In genomic region chr6:99159452-99160347, GRCm38 (mm10) we compare ENCODE assay signal across 9 mouse cellular contexts.
DNase-seq lines count a peak whose midpoint lies in the region; ATAC-seq lines count a peak whose summit lies in the region.
"Had no signal": no experiment of that assay in that cellular context is flagged by ENCODE, and none has a peak within 500 bp of the region (broad histone marks: within the 10 kb centered on the region; RNA-seq: fewer than 3 reads in every experiment).

No protein-coding gene starts in this region.

- no peak for DNase-seq in kidney, postnatal 36 days
- peak; percentile 44 for DNase-seq in embryo, embryonic 10 days (ENCODE audit: low spot score)
- peak; percentile 26 for DNase-seq in hindbrain, embryonic 11.5 days (ENCODE audit: low spot score)
- no peak for DNase-seq in thymus, postnatal 0 days (ENCODE audit: low spot score)
- DNase-seq in left cerebral cortex, adult 18-20 months (ENCODE audit: low spot score in 2 of 2), result no peak
- no peak for DNase-seq in heart, postnatal 14 days

- no peak overlapping the region for H3K9ac ChIP-seq in kidney, embryonic 15.5 days
- H3K9ac ChIP-seq in hindbrain, embryonic 11.5 days (ENCODE audit: low read depth, low read length), result no peak overlapping the region
- H3K9ac ChIP-seq in neural tube, embryonic 13.5 days, result 0 out of 2 replicates have a peak overlapping the region, but pooled peaks have one; percentile 3
- H3K9ac ChIP-seq: heart, embryonic 12.5 days had no signal

- intact Hi-C loops in heart, postnatal 14 days (cut with DNase I), result no loop called here

- 23% methylated on average over 23 of the region's 23 CpGs for WGBS in kidney, embryonic 15.5 days
- WGBS in hindbrain, embryonic 11.5 days, result 54% methylated on average over 23 of the region's 23 CpGs
- WGBS in neural tube, embryonic 13.5 days, result 29% methylated on average over 23 of the region's 23 CpGs

- H3K9me3 ChIP-seq in kidney, embryonic 15.5 days (replicated peaks), result no peaks in the 10 kb centered on the region
- H3K9me3 ChIP-seq in hindbrain, embryonic 11.5 days (ENCODE audit: control insufficient read depth, low read length), result no peaks in the 10 kb centered on the region
- H3K9me3 ChIP-seq in neural tube, embryonic 13.5 days, result no peaks in the 10 kb centered on the region
- H3K9me3 ChIP-seq: heart, embryonic 12.5 days had no signal

- peaks cover 19% of the 10 kb centered on the region for H3K4me1 ChIP-seq in kidney, embryonic 15.5 days
- no peaks in the 10 kb centered on the region for H3K4me1 ChIP-seq in hindbrain, embryonic 11.5 days (replicated peaks; ENCODE audit: control insufficient read depth, insufficient read depth, low read length)
- H3K4me1 ChIP-seq in neural tube, embryonic 13.5 days (replicated peaks), result peaks cover 19% of the 10 kb centered on the region

- H3K36me3 ChIP-seq in kidney, embryonic 15.5 days, result no peaks in the 10 kb centered on the region
- no peaks in the 10 kb centered on the region for H3K36me3 ChIP-seq in hindbrain, embryonic 11.5 days (ENCODE audit: control insufficient read depth, insufficient read depth, low read length)
- H3K36me3 ChIP-seq in neural tube, embryonic 13.5 days, result no peaks in the 10 kb centered on the region

- H3K4me2 ChIP-seq in kidney, embryonic 15.5 days, result peak overlapping the region; percentile 50
- no peak overlapping the region for H3K4me2 ChIP-seq in hindbrain, embryonic 11.5 days (replicated peaks; ENCODE audit: low read depth, low read length)
- H3K4me2 ChIP-seq in neural tube, embryonic 13.5 days, result peak overlapping the region; percentile 38
- H3K4me2 ChIP-seq: heart, embryonic 12.5 days had no signal

- ATAC-seq in kidney, embryonic 15.5 days (replicated peaks; ENCODE audit: low FRiP score), result peak; percentile 87
- ATAC-seq in hindbrain, embryonic 11.5 days (ENCODE audit: low FRiP score), result no peak
- peak; percentile 69 for ATAC-seq in neural tube, embryonic 13.5 days (ENCODE audit: low read depth)

- H3K27ac ChIP-seq in kidney, embryonic 15.5 days, result peak overlapping the region; percentile 76
- H3K27ac ChIP-seq in hindbrain, embryonic 11.5 days (ENCODE audit: low read depth, low read length), result no peak overlapping the region
- H3K27ac ChIP-seq in neural tube, embryonic 13.5 days (replicated peaks), result peak overlapping the region; percentile 52

- 0 out of 2 replicates have a peak overlapping the region, but pooled peaks have one; percentile 13 for H3K4me3 ChIP-seq in kidney, embryonic 15.5 days (replicated peaks)
- no peak overlapping the region for H3K4me3 ChIP-seq in hindbrain, embryonic 11.5 days (ENCODE audit: low read depth, low read length)
- H3K4me3 ChIP-seq in neural tube, embryonic 13.5 days, result no peak overlapping the region
- H3K4me3 ChIP-seq: heart, embryonic 12.5 days had no signal

- H3K27me3 ChIP-seq in kidney, embryonic 15.5 days, result no peaks in the 10 kb centered on the region
- no peaks in the 10 kb centered on the region for H3K27me3 ChIP-seq in hindbrain, embryonic 11.5 days (ENCODE audit: control insufficient read depth, insufficient read depth, low read length)
- peaks cover 5% of the 10 kb centered on the region for H3K27me3 ChIP-seq in neural tube, embryonic 13.5 days
- H3K27me3 ChIP-seq: heart, embryonic 12.5 days had no signal

Comparison
In these comparisons a context has a peak if more than half of its experiments do, and no peak if none do; other contexts are left out.
1. DNase-seq: peak in embryo, embryonic 10 days (single experiment) and hindbrain, embryonic 11.5 days (single experiment); none in kidney, postnatal 36 days (0 of 2), thymus, postnatal 0 days (single experiment), left cerebral cortex, adult 18-20 months (0 of 2) and heart, postnatal 14 days (0 of 2).